Mouse (Mus musculus) embryonic fibroblast, embryonic 13.5 days (primary cell): ENCODE measurements around the gene Hpcal1. TPM values are rescaled to one million over a fixed set of nuclear protein-coding genes. Genes with fewer than 3 reads are reported as not detected.

Source experiments
- H3K27ac ChIP-seq: 2 replicates; pipeline ENCODE4 v1.5.1; 2012; ENCODE audit warnings: low read length, control low read depth, inconsistent platforms; ENCODE audit not compliant: insufficient read depth
- H3K4me1 ChIP-seq: 2 replicates; pipeline ENCODE4 v1.6.1; 2011; ENCODE audit warnings: low read length; ENCODE audit not compliant: control insufficient read depth, insufficient read depth
- H3K4me3 ChIP-seq: 2 replicates; pipeline ENCODE4 v1.5.1; 2011; ENCODE audit warnings: mild to moderate bottlenecking, control low read depth, low read length; ENCODE audit not compliant: insufficient read depth
- CTCF ChIP-seq: IDR thresholded peaks from 2 replicates; pipeline ENCODE4 v1.5.1; 2011; ENCODE audit warnings: mild to moderate bottlenecking, control low read depth, low read length, moderate library complexity, borderline replicate concordance; ENCODE audit not compliant: insufficient read depth
- POLR2A ChIP-seq: IDR thresholded peaks from 2 replicates; pipeline ENCODE4 v1.6.1; 2011; ENCODE audit warnings: low read depth, mild to moderate bottlenecking, control low read depth, low read length, moderate library complexity
- polyA plus RNA-seq: library from polyadenylated mRNA; stranded (reverse); fragments of >200 nt; gene quantifications from 2 replicates; pipeline ENCODE4 v1.2.4, GENCODE M21; 2011; ENCODE audit warnings: low read depth; ENCODE audit not compliant: missing spikeins, insufficient read length

The Hpcal1 gene
- polyA plus RNA-seq, result 41.1 and 49.0 TPM in 2 replicates

DNA sequence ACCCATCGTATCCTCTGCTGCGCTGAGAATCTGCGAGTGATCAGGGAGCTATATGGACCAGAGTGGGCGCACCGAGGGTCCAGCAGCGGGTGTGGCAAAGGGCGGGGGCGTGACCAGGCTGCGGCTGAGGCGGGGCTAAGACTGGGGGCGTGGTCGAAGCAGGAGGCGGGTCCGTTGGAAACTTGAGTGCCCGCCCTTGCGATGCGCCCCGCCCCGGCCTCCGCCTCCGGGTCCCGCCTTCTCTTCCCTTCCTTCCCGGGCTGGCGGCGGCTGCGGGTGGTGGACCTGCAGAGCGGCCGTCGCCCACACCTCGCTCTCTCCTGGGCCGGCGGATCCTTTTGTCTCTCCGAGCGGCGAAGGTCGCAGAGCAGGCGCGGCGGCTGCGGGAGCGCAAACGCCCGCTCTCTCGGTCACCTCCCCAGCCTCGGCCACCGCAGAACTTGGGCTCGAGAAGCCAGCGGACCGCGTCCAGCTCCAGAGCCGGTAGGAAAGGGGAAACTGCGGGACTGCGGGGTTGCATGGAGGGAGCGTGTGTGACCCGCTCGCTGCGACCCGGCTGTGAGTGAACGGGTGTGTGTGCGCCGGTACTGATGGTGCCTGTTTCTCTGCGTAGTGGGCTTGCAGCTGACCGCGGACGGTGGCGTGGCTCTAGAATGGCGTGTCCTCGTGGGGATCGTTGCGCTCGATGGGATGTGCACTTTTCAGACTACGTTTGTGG, at the start of gene Hpcal1:
Gene Hpcal1 (plus strand): TSS at position 293 of the 718 bp plus-strand sequence.
- H3K27ac ChIP-seq, result no peak within 1 kb of the TSS

DNA sequence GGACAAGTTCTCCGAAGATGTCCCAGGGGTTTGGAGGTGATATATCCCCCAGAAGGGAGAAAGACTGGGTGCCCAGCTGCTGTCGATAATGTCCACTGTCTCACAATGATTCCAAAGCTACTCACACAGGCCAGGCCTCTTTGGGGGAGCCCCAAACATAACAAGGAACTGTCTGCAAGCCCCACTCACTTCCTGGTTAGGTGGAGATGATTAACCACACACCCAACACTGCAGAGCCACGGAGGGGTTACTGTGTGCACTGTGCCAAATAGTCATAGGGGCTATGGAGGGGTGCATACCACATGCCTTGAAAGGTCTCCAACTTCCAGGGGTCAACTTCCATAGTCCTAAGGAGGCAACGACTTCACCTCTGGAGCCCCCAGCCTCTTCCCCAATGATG, 49.4 kb upstream of the Hpcal1 start:
- Histone ChIP-seq H3K4me1 (no peaks in the 10 kb centered on the region), H3K27ac (no peak overlapping the region), H3K4me3 (no peak overlapping the region)
- TF ChIP-seq CTCF (no peak), POLR2A (no peak)

More for the DNA sequence above, at the start of gene Hpcal1:
- no peak for TF ChIP-seq CTCF
- peak; percentile 89 for TF ChIP-seq POLR2A
- Histone ChIP-seq H3K4me1 (peaks cover 6% of the 10 kb centered on the region; the same call in 1 of the 2 replicates), H3K4me3 (peak within 1 kb of the TSS; percentile 82)

DNA sequence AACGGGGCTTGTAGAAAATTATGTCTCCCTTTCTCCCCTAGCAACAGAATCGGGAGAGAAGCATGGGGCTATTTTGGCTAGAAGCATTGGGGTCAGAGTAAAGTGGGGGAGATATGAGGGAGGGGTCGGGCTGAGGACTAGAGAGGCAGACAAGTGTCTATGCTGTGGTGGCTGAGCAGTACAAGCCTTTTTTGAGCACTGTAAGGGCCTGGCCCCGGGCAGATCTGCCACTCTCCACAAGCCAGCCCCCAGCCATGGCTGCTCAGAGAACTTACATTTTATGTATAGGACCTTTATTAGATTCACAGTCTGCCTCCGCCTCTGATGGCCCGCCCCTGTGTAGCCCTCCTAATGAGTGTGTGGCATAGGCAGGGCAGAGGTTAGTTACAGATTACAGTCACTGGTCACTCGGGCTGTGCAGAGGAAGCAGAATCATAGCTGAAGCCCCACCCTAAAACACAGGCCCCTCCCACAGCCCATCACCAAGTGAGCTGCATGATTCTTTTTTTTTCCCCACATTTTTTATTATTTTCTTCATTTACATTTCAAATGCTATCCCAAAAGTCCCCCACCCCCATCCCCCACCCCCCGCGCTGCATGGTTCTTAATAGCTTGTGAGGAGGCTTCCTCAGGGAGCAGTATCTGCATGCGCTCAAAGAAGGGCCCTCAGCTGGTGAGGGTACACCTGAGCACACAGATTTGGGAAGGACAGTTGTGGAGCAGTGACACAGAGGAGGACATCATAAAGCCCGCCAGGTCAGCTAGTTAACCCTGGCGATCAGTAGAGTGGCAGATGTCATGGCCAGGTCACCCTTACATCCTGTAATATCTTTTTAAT, 46.1 kb upstream of the Hpcal1 start:
- TF ChIP-seq POLR2A (no peak), CTCF (no peak)
- Histone ChIP-seq H3K27ac (no peak overlapping the region), H3K4me1 (no peaks in the 10 kb centered on the region), H3K4me3 (no peak overlapping the region)

DNA sequence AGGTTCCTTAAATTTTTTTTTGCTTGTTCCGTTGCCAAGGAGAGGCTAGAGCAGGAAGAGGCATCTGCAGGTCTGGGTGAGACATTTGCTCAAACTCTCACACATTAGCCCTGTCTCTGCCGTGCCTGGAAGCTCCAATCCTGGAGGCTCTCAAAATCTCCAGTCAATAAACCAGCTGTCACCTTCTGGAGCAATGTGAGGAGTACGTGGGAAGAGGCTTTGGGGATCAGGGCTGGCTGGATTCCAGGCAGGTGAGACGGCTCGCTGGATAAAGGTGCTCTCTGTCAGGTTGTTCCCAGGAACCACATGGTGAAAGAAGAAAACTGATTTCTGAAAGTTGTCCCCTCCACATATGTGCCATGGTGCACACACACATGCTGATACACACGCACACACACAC, 44.2 kb upstream of the Hpcal1 start:
- TF ChIP-seq POLR2A (no peak), CTCF (no peak)

DNA sequence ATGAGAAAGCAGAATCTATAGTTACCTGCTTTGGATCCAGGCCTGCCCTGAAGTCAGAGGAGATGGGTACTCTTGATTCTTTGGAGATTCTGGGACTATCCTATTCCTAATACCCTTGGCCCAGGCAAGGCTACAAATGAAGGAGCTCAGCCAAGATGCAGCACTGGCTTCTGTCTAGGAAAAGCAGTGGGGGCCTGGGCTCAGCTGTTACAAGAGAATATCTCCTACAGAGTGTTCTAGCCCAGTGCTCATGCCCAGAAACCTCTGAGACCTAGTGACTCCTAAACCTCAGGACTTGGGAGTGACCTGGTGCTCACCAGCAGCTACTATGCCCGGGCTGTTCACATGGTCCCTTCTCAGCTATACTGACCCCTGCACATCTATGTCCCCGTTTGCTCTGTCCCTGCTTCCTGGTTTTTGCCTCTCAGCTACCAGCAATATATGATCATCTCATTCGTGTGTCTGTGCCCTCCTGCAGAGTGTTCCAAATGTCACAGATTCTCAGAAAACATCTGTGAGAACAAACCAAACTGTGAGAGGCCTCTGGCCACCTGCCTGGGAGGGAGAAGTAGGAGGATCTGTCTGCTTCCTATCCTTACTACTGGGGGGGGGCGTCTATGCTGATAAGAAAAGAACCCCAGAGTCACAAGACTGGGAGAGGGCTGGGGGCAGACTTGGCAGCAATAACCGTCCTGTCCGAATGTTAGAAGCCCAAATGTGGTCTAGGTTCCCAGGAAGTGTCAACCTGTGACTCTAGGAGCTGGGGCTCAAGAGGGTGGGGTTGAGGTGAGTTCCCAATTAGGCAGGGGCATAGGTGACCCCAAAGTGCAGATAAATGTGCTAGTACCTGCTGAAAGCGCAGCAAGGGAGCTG, 39.2 kb upstream of the Hpcal1 start:
- Histone ChIP-seq H3K27ac (no peak overlapping the region), H3K4me3 (no peak overlapping the region), H3K4me1 (no peaks in the 10 kb centered on the region)
- TF ChIP-seq POLR2A (no peak), CTCF (no peak)

More for the DNA sequence above, 44.2 kb upstream of the Hpcal1 start:
- Histone ChIP-seq H3K27ac (no peak overlapping the region), H3K4me3 (no peak overlapping the region), H3K4me1 (no peaks in the 10 kb centered on the region)

DNA sequence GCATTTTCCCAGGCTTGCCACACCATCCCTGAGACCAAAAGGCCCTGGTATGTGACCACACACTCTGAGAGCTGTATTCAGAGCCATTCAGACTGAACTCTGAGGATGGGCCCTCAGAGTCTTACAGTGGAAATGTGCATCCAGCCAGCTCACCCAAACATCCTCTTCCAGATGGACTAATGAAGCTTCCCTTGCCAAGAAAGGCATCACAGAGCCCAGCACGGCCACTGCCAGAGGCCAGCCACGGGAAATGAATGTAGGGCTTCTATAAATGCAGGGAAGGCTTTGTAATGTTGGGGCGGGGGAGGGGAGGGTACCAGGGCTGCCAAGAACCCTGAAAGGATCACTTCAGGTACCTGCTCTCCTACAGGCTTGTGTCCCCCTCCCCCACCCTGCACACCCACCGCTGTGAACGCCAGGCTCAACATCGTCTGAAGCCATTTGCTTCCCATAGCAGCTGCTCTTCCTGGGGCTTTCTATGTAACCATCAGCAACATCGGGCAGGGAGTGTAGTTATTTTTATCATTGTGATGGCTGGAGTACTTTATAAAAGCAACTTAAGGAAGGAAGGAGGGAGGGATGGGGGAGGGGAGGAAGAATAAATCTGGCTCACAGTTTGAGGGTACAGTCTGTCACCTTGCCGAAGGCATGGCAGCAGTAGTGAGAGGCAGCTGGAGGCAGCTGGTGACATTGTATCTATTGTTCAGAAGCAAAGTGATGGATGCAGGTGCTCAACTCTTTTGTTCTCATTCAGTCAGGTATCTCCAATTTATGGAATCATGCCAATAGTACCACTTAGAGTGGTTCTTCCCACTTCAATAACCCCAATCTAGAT, 38.2 kb upstream of the Hpcal1 start:
- H3K4me3 ChIP-seq, result no peak overlapping the region
- TF ChIP-seq CTCF (no peak), POLR2A (no peak)
- H3K4me1 ChIP-seq, result no peaks in the 10 kb centered on the region
- H3K27ac ChIP-seq, result no peak overlapping the region

DNA sequence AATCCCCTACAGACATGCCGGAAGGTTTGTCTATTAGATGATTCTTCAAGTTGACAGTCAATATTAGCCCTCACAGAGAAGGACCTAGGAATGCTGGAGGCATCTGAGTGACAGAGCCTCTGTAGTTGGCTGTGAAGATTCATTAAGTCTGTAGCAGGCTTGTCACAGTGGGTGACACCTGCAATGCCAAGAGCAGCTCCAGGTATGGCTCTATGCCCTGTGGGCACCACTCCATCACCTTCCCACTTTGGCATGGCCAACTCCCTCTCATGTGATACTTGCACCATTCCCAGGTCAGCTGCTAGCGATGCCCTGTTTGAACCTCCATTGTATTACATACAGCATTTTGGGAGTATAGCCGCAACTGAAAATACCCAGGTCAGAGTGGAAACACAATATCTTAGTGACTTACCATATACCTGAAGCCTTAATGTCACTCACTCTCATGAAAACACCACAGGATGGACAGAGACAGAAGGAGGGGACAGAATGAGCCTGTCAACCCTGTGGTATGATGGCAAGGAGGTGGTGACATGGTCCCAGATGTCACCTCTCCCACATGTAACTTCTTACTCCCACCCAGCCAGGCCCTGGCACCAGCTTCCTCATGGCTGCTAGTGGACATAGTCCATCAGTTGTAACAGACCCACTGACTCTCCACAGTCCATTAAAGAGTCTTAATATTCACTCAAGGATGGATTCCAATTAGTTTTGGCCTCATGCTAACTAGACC, 37.4 kb upstream of the Hpcal1 start:
- Histone ChIP-seq H3K27ac (no peak overlapping the region), H3K4me1 (no peaks in the 10 kb centered on the region), H3K4me3 (no peak overlapping the region)
- TF ChIP-seq POLR2A, result no peak
- TF ChIP-seq CTCF, result no peak

DNA sequence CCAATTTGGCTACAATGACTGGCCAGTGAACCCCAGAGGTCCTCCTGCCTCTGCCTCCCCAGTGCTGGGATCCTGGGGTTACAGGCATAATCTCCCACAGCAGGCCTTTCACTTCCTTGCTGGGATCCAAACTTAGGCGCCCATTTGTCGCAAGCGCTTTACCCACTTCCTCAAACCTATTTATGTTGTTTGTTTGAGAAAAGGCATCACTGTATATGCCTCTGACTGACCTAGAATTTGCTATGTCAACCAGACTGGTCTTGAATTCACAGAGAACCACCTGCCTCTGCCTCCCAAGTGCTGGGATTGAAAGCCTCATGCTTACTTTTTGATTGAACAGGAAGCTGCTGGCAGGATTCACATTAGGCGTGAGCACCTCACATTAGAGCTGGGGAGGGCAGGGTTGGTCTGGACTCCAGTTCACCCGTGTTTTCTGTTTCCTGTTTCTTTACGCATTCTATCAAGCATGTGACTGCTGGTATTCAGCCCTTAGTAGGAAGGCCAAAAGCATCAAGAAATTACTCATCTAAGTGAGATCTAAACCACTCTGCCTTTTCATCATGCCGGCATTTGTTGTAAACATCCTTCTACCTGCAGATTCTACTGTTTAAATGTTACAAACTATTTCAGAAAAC, 33.0 kb upstream of the Hpcal1 start:
- no peaks in the 10 kb centered on the region for H3K4me1 ChIP-seq
- no peak for TF ChIP-seq CTCF
- no peak overlapping the region for H3K4me3 ChIP-seq

More for the DNA sequence above, 33.0 kb upstream of the Hpcal1 start:
- H3K27ac ChIP-seq, result no peak overlapping the region
